Mouse (Mus musculus): ENCODE data around the gene Stmn1. TPM values are rescaled to one million over a fixed set of nuclear protein-coding genes. Genes with fewer than 3 reads are reported as not detected.
"Not testable (repeated sequence)": the region's sequence is repeated elsewhere in the genome, so short reads cannot be mapped to it uniquely, and the experiment has no call there.

The Stmn1 gene
- polyA plus RNA-seq, 1 experiment from 2014 or later, result 360 TPM

GRCm38 (mm10) chr4:134489986-134490665, 22.0 kb downstream of the Stmn1 start:
- no peaks in the 10 kb centered on the region for H3K27me3 ChIP-seq (ENCODE audit: control insufficient read depth, insufficient read depth, low read depth, low read length)
- H3K27ac ChIP-seq (ENCODE audit: low read length), result peak overlapping the region; percentile 66
- no peak overlapping the region for H3K9ac ChIP-seq (ENCODE audit: low read depth, low read length)
- H3K4me3 ChIP-seq (ENCODE audit: low read depth, low read length), result no peak overlapping the region
- peak overlapping the region; percentile 21; the same call in 1 of the 2 replicates for H3K4me2 ChIP-seq (ENCODE audit: low read depth, low read length)
- peak; percentile 53 for ATAC-seq (ENCODE audit: low read depth)
- H3K36me3 ChIP-seq (ENCODE audit: control insufficient read depth, insufficient read depth), result no peaks in the 10 kb centered on the region
- H3K9me3 ChIP-seq (replicated peaks; ENCODE audit: control insufficient read depth, low read length), result no peaks in the 10 kb centered on the region
- peaks cover 18% of the 10 kb centered on the region for H3K4me1 ChIP-seq (ENCODE audit: control insufficient read depth, low read depth, low read length)
- WGBS (ENCODE audit: insufficient replicate concordance), result 44% methylated on average over 11 of the region's 11 CpGs

- Histone ChIP-seq H3K27ac (ENCODE audit: low read length) (no peak overlapping the region), H3K4me3 (ENCODE audit: low read depth, low read length) (no peak overlapping the region), H3K4me2 (ENCODE audit: low read depth, low read length) (no peak overlapping the region), H3K9me3 (replicated peaks; ENCODE audit: control insufficient read depth, low read length) (no peaks in the 10 kb centered on the region), H3K27me3 (ENCODE audit: control insufficient read depth, insufficient read depth, low read depth, low read length) (no peaks in the 10 kb centered on the region), H3K9ac (ENCODE audit: low read depth, low read length) (no peak overlapping the region), H3K4me1 (ENCODE audit: control insufficient read depth, low read depth, low read length) (peaks cover 32% of the 10 kb centered on the region), H3K36me3 (ENCODE audit: control insufficient read depth, insufficient read depth) (no peaks in the 10 kb centered on the region)
- WGBS (ENCODE audit: insufficient replicate concordance), result 45% methylated on average over 6 of the region's 6 CpGs
- no peak for ATAC-seq (ENCODE audit: low read depth)
Observed at GRCm38 (mm10) chr4:134491716-134492115, 23.6 kb downstream of the Stmn1 start.

- ATAC-seq (ENCODE audit: low read depth); H3K4me3 ChIP-seq (ENCODE audit: low read depth, low read length); H3K36me3 ChIP-seq (ENCODE audit: control insufficient read depth, insufficient read depth); H3K4me2 ChIP-seq (ENCODE audit: low read depth, low read length); H3K9ac ChIP-seq (ENCODE audit: low read depth, low read length); H3K9me3 ChIP-seq (replicated peaks; ENCODE audit: control insufficient read depth, low read length); H3K27me3 ChIP-seq (ENCODE audit: control insufficient read depth, insufficient read depth, low read depth, low read length): not testable (repeated sequence)
- 67% methylated on average over 6 of the region's 6 CpGs for WGBS (ENCODE audit: insufficient replicate concordance)
- H3K4me1 ChIP-seq (ENCODE audit: control insufficient read depth, low read depth, low read length), result peaks cover 51% of the 10 kb centered on the region
- H3K27ac ChIP-seq (ENCODE audit: low read length), result peak overlapping the region; percentile 43; the same call in 1 of the 2 replicates
Observed at GRCm38 (mm10) chr4:134494161-134494560, 26.0 kb downstream of the Stmn1 start.

- 18% methylated on average over 16 of the region's 16 CpGs for WGBS (ENCODE audit: insufficient replicate concordance)
- no peak overlapping the region for H3K4me3 ChIP-seq (ENCODE audit: low read depth, low read length)
- H3K27ac ChIP-seq (ENCODE audit: low read length), result peak overlapping the region; percentile 43; the same call in 1 of the 2 replicates
- H3K4me1 ChIP-seq (ENCODE audit: control insufficient read depth, low read depth, low read length), result peaks cover 45% of the 10 kb centered on the region
- peak; percentile 40 for ATAC-seq (ENCODE audit: low read depth)
- no peak overlapping the region for H3K4me2 ChIP-seq (ENCODE audit: low read depth, low read length)
- H3K9me3 ChIP-seq (replicated peaks; ENCODE audit: control insufficient read depth, low read length), result no peaks in the 10 kb centered on the region
- no peaks in the 10 kb centered on the region for H3K27me3 ChIP-seq (ENCODE audit: control insufficient read depth, insufficient read depth, low read depth, low read length)
- no peak overlapping the region for H3K9ac ChIP-seq (ENCODE audit: low read depth, low read length)
- H3K36me3 ChIP-seq (ENCODE audit: control insufficient read depth, insufficient read depth), result no peaks in the 10 kb centered on the region
Observed at GRCm38 (mm10) chr4:134494780-134495545, 26.8 kb downstream of the Stmn1 start.

- H3K4me1 ChIP-seq (ENCODE audit: control insufficient read depth, low read depth, low read length), result peaks cover 45% of the 10 kb centered on the region
- H3K9me3 ChIP-seq (replicated peaks; ENCODE audit: control insufficient read depth, low read length), result no peaks in the 10 kb centered on the region
- no peak for ATAC-seq (ENCODE audit: low read depth)
- no peaks in the 10 kb centered on the region for H3K27me3 ChIP-seq (ENCODE audit: control insufficient read depth, insufficient read depth, low read depth, low read length)
- H3K27ac ChIP-seq (ENCODE audit: low read length), result peak overlapping the region; percentile 16; the same call in 1 of the 2 replicates
- H3K4me3 ChIP-seq (ENCODE audit: low read depth, low read length), result no peak overlapping the region
- H3K36me3 ChIP-seq (ENCODE audit: control insufficient read depth, insufficient read depth), result no peaks in the 10 kb centered on the region
- WGBS (ENCODE audit: insufficient replicate concordance), result 57% methylated on average over 5 of the region's 5 CpGs
- H3K4me2 ChIP-seq (ENCODE audit: low read depth, low read length), result no peak overlapping the region
- no peak overlapping the region for H3K9ac ChIP-seq (ENCODE audit: low read depth, low read length)
Observed at GRCm38 (mm10) chr4:134495546-134495923, 27.4 kb downstream of the Stmn1 start.

GRCm38 (mm10) chr4:134496595-134497210, 28.6 kb downstream of the Stmn1 start, which contains the start of gene Paqr7:
Gene Paqr7, plus strand, starts transcription at chr4:134496697.
- ATAC-seq (ENCODE audit: low read depth), result peak; percentile 86

GRCm38 (mm10) chr4:134497223-134497622, 29.1 kb downstream of the Stmn1 start:
- WGBS (ENCODE audit: insufficient replicate concordance), result 5% methylated on average over 6 of the region's 6 CpGs
- Histone ChIP-seq H3K36me3 (ENCODE audit: control insufficient read depth, insufficient read depth) (no peaks in the 10 kb centered on the region), H3K9ac (ENCODE audit: low read depth, low read length) (peak overlapping the region; percentile 63), H3K27ac (ENCODE audit: low read length) (peak overlapping the region; percentile 86), H3K4me2 (ENCODE audit: low read depth, low read length) (peak overlapping the region; percentile 88), H3K4me1 (ENCODE audit: control insufficient read depth, low read depth, low read length) (peaks cover 50% of the 10 kb centered on the region), H3K27me3 (ENCODE audit: control insufficient read depth, insufficient read depth, low read depth, low read length) (no peaks in the 10 kb centered on the region), H3K4me3 (ENCODE audit: low read depth, low read length) (peak overlapping the region; percentile 64), H3K9me3 (replicated peaks; ENCODE audit: control insufficient read depth, low read length) (no peaks in the 10 kb centered on the region)
- ATAC-seq (ENCODE audit: low read depth), result peak; percentile 6; the same call in 1 of the 2 replicates

More at GRCm38 (mm10) chr4:134496595-134497210, 28.6 kb downstream of the Stmn1 start, which contains the start of gene Paqr7:
- Histone ChIP-seq H3K4me1 (ENCODE audit: control insufficient read depth, low read depth, low read length) (peaks cover 45% of the 10 kb centered on the region), H3K9ac (ENCODE audit: low read depth, low read length) (peak within 1 kb of the TSS; percentile 63), H3K4me3 (ENCODE audit: low read depth, low read length) (peak within 1 kb of the TSS; percentile 64), H3K9me3 (replicated peaks; ENCODE audit: control insufficient read depth, low read length) (no peaks in the 10 kb centered on the region), H3K27ac (ENCODE audit: low read length) (peak within 1 kb of the TSS; percentile 86), H3K4me2 (ENCODE audit: low read depth, low read length) (peak within 1 kb of the TSS; percentile 88), H3K27me3 (ENCODE audit: control insufficient read depth, insufficient read depth, low read depth, low read length) (no peaks in the 10 kb centered on the region), H3K36me3 (ENCODE audit: control insufficient read depth, insufficient read depth) (no peaks in the 10 kb centered on the region)
- 1% methylated on average over 35 of the region's 35 CpGs for WGBS (ENCODE audit: insufficient replicate concordance)

- H3K4me3 ChIP-seq (ENCODE audit: low read depth, low read length), result peak overlapping the region; percentile 64; the same call in 1 of the 2 replicates
- H3K9ac ChIP-seq (ENCODE audit: low read depth, low read length), result no peak overlapping the region
- no peaks in the 10 kb centered on the region for H3K9me3 ChIP-seq (replicated peaks; ENCODE audit: control insufficient read depth, low read length)
- no peak overlapping the region for H3K27ac ChIP-seq (ENCODE audit: low read length)
- peak overlapping the region; percentile 88 for H3K4me2 ChIP-seq (ENCODE audit: low read depth, low read length)
- ATAC-seq (ENCODE audit: low read depth), result no peak
- H3K4me1 ChIP-seq (ENCODE audit: control insufficient read depth, low read depth, low read length), result peaks cover 52% of the 10 kb centered on the region
- no peaks in the 10 kb centered on the region for H3K36me3 ChIP-seq (ENCODE audit: control insufficient read depth, insufficient read depth)
- H3K27me3 ChIP-seq (ENCODE audit: control insufficient read depth, insufficient read depth, low read depth, low read length), result no peaks in the 10 kb centered on the region
- 53% methylated on average over 12 of the region's 12 CpGs for WGBS (ENCODE audit: insufficient replicate concordance)
Observed at GRCm38 (mm10) chr4:134497986-134498731, 30.0 kb downstream of the Stmn1 start.
